Mouse (Mus musculus) liver, embryonic 16.5 days (tissue): ENCODE measurements around the gene Ubash3b. TPM values are rescaled to one million over a fixed set of nuclear protein-coding genes. Genes with fewer than 3 reads are reported as not detected.
A peak's percentile ranks its signal among the peaks of the same experiment; 100 is the strongest.

Experiments used
- ATAC-seq: fragments of 200-750 bp; cut with Nextera tagmentation; 2 replicates; pipeline ENCODE4 v1.8.0; 2017; ENCODE audit warnings: low read depth, mild to moderate bottlenecking, moderate number of reproducible peaks, moderate library complexity
- H3K27ac ChIP-seq: fragments of 300-500 bp; sonication (generic); 2 replicates; pipeline ENCODE4 v1.5.1; 2014; ENCODE audit warnings: mild to moderate bottlenecking, low read length
- H3K27me3 ChIP-seq: fragments of 300-500 bp; sonication (generic); 2 replicates; pipeline ENCODE4 v1.6.1; 2014; ENCODE audit warnings: low read depth, low read length, mixed read lengths; ENCODE audit not compliant: control insufficient read depth, insufficient read depth
- H3K36me3 ChIP-seq: fragments of 300-500 bp; sonication (generic); 2 replicates; pipeline ENCODE4 v1.6.1; 2014; ENCODE audit warnings: mild to moderate bottlenecking; ENCODE audit not compliant: control insufficient read depth, insufficient read depth
- H3K4me1 ChIP-seq: fragments of 300-500 bp; sonication (generic); 2 replicates; pipeline ENCODE4 v1.6.1; 2014; ENCODE audit warnings: low read depth, low read length, mixed read lengths; ENCODE audit not compliant: control insufficient read depth
- H3K4me2 ChIP-seq: fragments of 300-500 bp; sonication (generic); 2 replicates; pipeline ENCODE4 v1.6.1; 2014; ENCODE audit warnings: low read depth, low read length, mixed read lengths
- H3K4me3 ChIP-seq: fragments of 300-500 bp; sonication (generic); 2 replicates; pipeline ENCODE4 v1.5.1; 2014; ENCODE audit warnings: low read depth, mild to moderate bottlenecking, low read length
- H3K9ac ChIP-seq: fragments of 300-500 bp; sonication (generic); 2 replicates; pipeline ENCODE4 v1.6.1; 2014; ENCODE audit warnings: low read depth, low read length
- H3K9me3 ChIP-seq: fragments of 300-500 bp; sonication (generic); replicated peaks from 2 replicates; pipeline ENCODE4 v1.6.1; 2016; ENCODE audit warnings: low read length; ENCODE audit not compliant: control insufficient read depth
- WGBS: fragments of 180-500 bp; shearing (Covaris S2); extraction: QIAGEN DNeasy Blood & Tissue Kit; methylation state at CpG from one replicate; pipeline ENCODE4 v1.1.7; 2014; ENCODE audit not compliant: insufficient replicate concordance; 5-methylcytosine and 5-hydroxymethylcytosine counted together
- polyA plus RNA-seq: library from polyadenylated mRNA; unstranded; fragments of >200 nt; fragmentation: Nextera tagmentation; extraction: Ambion mirVana; gene quantifications from 2 replicates; pipeline ENCODE4 v1.2.1, GENCODE M21; 2015

The Ubash3b gene
- polyA plus RNA-seq, 1 experiment from 2014 or later = 4.7 TPM

GRCm38 (mm10) chr9:41118065-41118464 lies 43.4 kb downstream of the Ubash3b start:
- no peak overlapping the region for H3K27ac ChIP-seq
- H3K27me3 ChIP-seq = no peaks in the 10 kb centered on the region
- 0 out of 2 replicates have a peak overlapping the region, but pooled peaks have one; percentile 3 for H3K4me2 ChIP-seq
- no peaks in the 10 kb centered on the region for H3K36me3 ChIP-seq
- no peaks in the 10 kb centered on the region for H3K9me3 ChIP-seq
- H3K4me1 ChIP-seq = peaks cover 7% of the 10 kb centered on the region
- ATAC-seq = peak; percentile 91
- no peak overlapping the region for H3K9ac ChIP-seq
- WGBS = 14% methylated on average over 7 of the region's 7 CpGs
- no peak overlapping the region for H3K4me3 ChIP-seq

- 76% methylated on average over 12 of the region's 12 CpGs for WGBS
- no peak for ATAC-seq
- Histone ChIP-seq H3K27ac (no peak overlapping the region), H3K36me3 (no peaks in the 10 kb centered on the region), H3K4me2 (no peak overlapping the region), H3K9me3 (no peaks in the 10 kb centered on the region), H3K4me3 (no peak overlapping the region), H3K27me3 (no peaks in the 10 kb centered on the region), H3K9ac (no peak overlapping the region), H3K4me1 (peaks cover 7% of the 10 kb centered on the region)
These were observed 45.4 kb downstream of the Ubash3b start for GRCm38 (mm10) chr9:41116126-41116525.

- Histone ChIP-seq H3K4me2 (no peak overlapping the region), H3K4me3 (no peak overlapping the region), H3K27ac (no peak overlapping the region), H3K9me3 (no peaks in the 10 kb centered on the region), H3K9ac (no peak overlapping the region), H3K4me1 (peaks cover 7% of the 10 kb centered on the region), H3K36me3 (no peaks in the 10 kb centered on the region), H3K27me3 (no peaks in the 10 kb centered on the region)
- ATAC-seq = no peak
- WGBS = 78% methylated on average over 9 of the region's 9 CpGs
These were observed 47.1 kb downstream of the Ubash3b start for GRCm38 (mm10) chr9:41114367-41114766.

- Histone ChIP-seq H3K27ac (no peak overlapping the region), H3K9ac (no peak overlapping the region), H3K4me1 (no peaks in the 10 kb centered on the region; the same call in 1 of the 2 replicates), H3K36me3 (no peaks in the 10 kb centered on the region), H3K9me3 (no peaks in the 10 kb centered on the region), H3K4me3 (no peak overlapping the region), H3K4me2 (no peak overlapping the region), H3K27me3 (no peaks in the 10 kb centered on the region)
- ATAC-seq = no peak
- 66% methylated on average over 7 of the region's 7 CpGs for WGBS
These were observed 51.7 kb downstream of the Ubash3b start for GRCm38 (mm10) chr9:41109749-41110148.

GRCm38 (mm10) chr9:41108324-41109180 lies 52.9 kb downstream of the Ubash3b start:
- Histone ChIP-seq H3K4me1 (no peaks in the 10 kb centered on the region; the same call in 1 of the 2 replicates), H3K9ac (no peak overlapping the region), H3K27me3 (no peaks in the 10 kb centered on the region), H3K4me2 (no peak overlapping the region), H3K36me3 (no peaks in the 10 kb centered on the region), H3K9me3 (no peaks in the 10 kb centered on the region), H3K4me3 (no peak overlapping the region), H3K27ac (no peak overlapping the region)
- ATAC-seq = no peak
- WGBS = 41% methylated on average over 14 of the region's 14 CpGs

- ATAC-seq = peak; percentile 48; the same call in 1 of the 2 replicates
- no peaks in the 10 kb centered on the region; the same call in 1 of the 2 replicates for H3K4me1 ChIP-seq
- H3K4me2 ChIP-seq = no peak overlapping the region
- no peaks in the 10 kb centered on the region for H3K36me3 ChIP-seq
- H3K27ac ChIP-seq = no peak overlapping the region
- no peaks in the 10 kb centered on the region for H3K9me3 ChIP-seq
- 17% methylated on average over 7 of the region's 7 CpGs for WGBS
- no peak overlapping the region for H3K9ac ChIP-seq
- H3K27me3 ChIP-seq = no peaks in the 10 kb centered on the region
- no peak overlapping the region for H3K4me3 ChIP-seq
These were observed 56.3 kb downstream of the Ubash3b start for GRCm38 (mm10) chr9:41105201-41105643.

GRCm38 (mm10) chr9:41103722-41104121 lies 57.8 kb downstream of the Ubash3b start:
- Histone ChIP-seq H3K9me3 (no peaks in the 10 kb centered on the region), H3K27me3 (no peaks in the 10 kb centered on the region), H3K27ac (no peak overlapping the region), H3K9ac (no peak overlapping the region), H3K36me3 (no peaks in the 10 kb centered on the region), H3K4me3 (no peak overlapping the region), H3K4me2 (no peak overlapping the region), H3K4me1 (no peaks in the 10 kb centered on the region; the same call in 1 of the 2 replicates)
- 78% methylated on average over 8 of the region's 8 CpGs for whole genome bisulfite sequencing
- no peak for ATAC-seq

GRCm38 (mm10) chr9:41102613-41103012 lies 58.9 kb downstream of the Ubash3b start:
- Histone ChIP-seq H3K36me3 (no peaks in the 10 kb centered on the region), H3K27me3 (no peaks in the 10 kb centered on the region), H3K27ac (no peak overlapping the region), H3K4me1 (no peaks in the 10 kb centered on the region; the same call in 1 of the 2 replicates), H3K9ac (no peak overlapping the region), H3K4me2 (no peak overlapping the region), H3K4me3 (no peak overlapping the region), H3K9me3 (no peaks in the 10 kb centered on the region)
- ATAC-seq = no peak
- 71% methylated on average over 10 of the region's 10 CpGs for WGBS

- H3K27ac ChIP-seq = no peak overlapping the region
- no peak overlapping the region for H3K4me3 ChIP-seq
- ATAC-seq = no peak
- no peaks in the 10 kb centered on the region for H3K36me3 ChIP-seq
- H3K4me1 ChIP-seq = no peaks in the 10 kb centered on the region
- no peaks in the 10 kb centered on the region for H3K27me3 ChIP-seq
- no peak overlapping the region for H3K9ac ChIP-seq
- 65% methylated on average over 8 of the region's 8 CpGs for WGBS
- no peak overlapping the region for H3K4me2 ChIP-seq
- no peaks in the 10 kb centered on the region for H3K9me3 ChIP-seq
These were observed 61.6 kb downstream of the Ubash3b start for GRCm38 (mm10) chr9:41099897-41100296.
